Mouse (Mus musculus) T-helper 17 cell (primary cell): Measurements from ENCODE around the gene Olfr726.

Experiments
- in situ Hi-C, 2 experiments: fragments of 300-600 bp; cut with MboI, MseI; formaldehyde crosslinking; loops; 1 replicate in 1 of 2; 2 replicates in 1 of 2; pipeline ENCODE4 v1.15.1; 2025; ENCODE audit warnings: high pct_unique_total_duplicates in 2 of 2

Olfr726 gene

GRCm38 (mm10) chr14:50090853-50091252 lies at the start of gene Olfr726:
Gene Olfr726 (minus strand): TSS chr14:50090953.
- in situ Hi-C loops, result no loop called here

- in situ Hi-C loops, result loop anchor here in 1 of 2 experiments (25.0 kb wide), 1 partner anchor 1189 kb away; no protein-coding TSS in a partner anchor
Observed at GRCm38 (mm10) chr14:50122886-50123285, 32.1 kb upstream of the Olfr726 start, which contains the start of gene Olfr727. Gene Olfr727 (plus strand): TSS chr14:50123186.

GRCm38 (mm10) chr14:50062733-50063104 lies 28.0 kb downstream of the Olfr726 start:
- in situ Hi-C loops, result loop anchor here (10.0 to 25.0 kb wide), 4 partner anchors 700 to 1398 kb away; partner anchors contain the start of genes Eddm3b (in 1 of the 2) and Rnase6 (in 1 of the 2)

- in situ Hi-C loops, result loop anchor here (10.0 to 25.0 kb wide), 4 partner anchors 700 to 1397 kb away; partner anchors contain the start of genes Eddm3b (in 1 of the 2) and Rnase6 (in 1 of the 2)
Observed at GRCm38 (mm10) chr14:50061955-50062732, 28.6 kb downstream of the Olfr726 start.

GRCm38 (mm10) chr14:50061590-50061954 lies 29.2 kb downstream of the Olfr726 start:
- in situ Hi-C loops, result loop anchor here (10.0 to 25.0 kb wide), 4 partner anchors 701 to 1397 kb away; partner anchors contain the start of genes Eddm3b (in 1 of the 2) and Rnase6 (in 1 of the 2)

GRCm38 (mm10) chr14:50061179-50061578 lies 29.6 kb downstream of the Olfr726 start:
- in situ Hi-C loops, result loop anchor here (10.0 to 25.0 kb wide), 4 partner anchors 701 to 1396 kb away; partner anchors contain the start of genes Eddm3b (in 1 of the 2) and Rnase6 (in 1 of the 2)

- in situ Hi-C loops, result no loop called here
Observed at GRCm38 (mm10) chr14:50040275-50040674, 50.5 kb downstream of the Olfr726 start, which contains the start of gene Olfr725. Gene Olfr725 (minus strand): TSS chr14:50040375.
